Mouse (Mus musculus): ENCODE data around the gene Gm16442. TPM values are rescaled to one million over a fixed set of nuclear protein-coding genes. Genes with fewer than 3 reads are reported as not detected.
"Not testable (repeated sequence)": the region's sequence is repeated elsewhere in the genome, so short reads cannot be mapped to it uniquely, and the experiment has no call there.

Gm16442 gene
- not detected in 2 replicates for polyA plus RNA-seq (2012; ENCODE audit: insufficient read depth, low replicate concordance)

DNA sequence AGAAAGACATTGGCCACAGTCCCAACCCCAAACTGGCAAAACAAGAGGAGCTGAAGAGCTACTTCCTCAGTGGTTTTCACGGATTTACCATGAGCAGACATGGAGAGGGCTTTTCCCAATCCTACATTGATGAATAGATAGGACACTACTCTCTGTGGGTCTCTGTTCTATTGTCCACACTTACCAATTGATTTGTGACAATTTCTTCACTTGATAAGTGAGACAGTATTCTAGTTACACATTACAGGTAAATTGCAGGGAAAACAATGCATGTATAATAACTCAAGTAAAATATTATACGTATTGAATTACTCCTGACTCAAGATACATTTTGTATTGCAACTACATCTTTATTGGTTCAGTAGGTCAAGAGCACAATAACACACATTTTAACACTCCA, at the start of gene Gm16442:
TSS of gene Gm16442 (minus strand) at position 101 of the 400 bp plus-strand sequence.
- H3K36me3 ChIP-seq (replicated peaks; ENCODE audit: low read length); H3K9me3 ChIP-seq; H3K27me3 ChIP-seq (replicated peaks); H3K4me1 ChIP-seq; H3K4me3 ChIP-seq (replicated peaks): not testable (repeated sequence)

- not testable (repeated sequence) for H3K4me3 ChIP-seq (replicated peaks); H3K4me1 ChIP-seq; H3K36me3 ChIP-seq (replicated peaks; ENCODE audit: low read length); H3K9me3 ChIP-seq; H3K27me3 ChIP-seq (replicated peaks)
Observed at GRCm38 (mm10) chr7:20168277-20168676, 45.9 kb upstream of the Gm16442 start, which contains the start of gene Vmn1r94. Gene Vmn1r94 (minus strand): TSS chr7:20168377.

DNA sequence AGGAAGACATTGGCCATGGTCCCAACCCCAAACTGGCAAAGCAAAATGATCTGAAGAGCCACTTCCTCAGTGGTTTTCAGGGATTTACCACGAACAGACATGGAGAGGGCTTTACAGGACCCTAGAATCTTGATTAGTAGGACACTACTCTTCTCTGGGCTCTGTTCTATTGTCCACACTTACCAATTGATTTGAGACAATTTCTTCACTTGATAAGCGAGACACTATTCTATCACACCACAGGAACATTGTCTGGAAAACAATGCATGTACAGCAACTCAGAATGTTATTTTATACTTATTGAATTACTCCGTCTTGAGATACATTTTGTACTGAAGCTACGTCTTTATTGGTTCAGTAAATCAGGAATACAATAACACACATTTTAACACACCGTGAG, 16.6 kb upstream of the Gm16442 start, which contains the start of gene Vmn1r93:
TSS of gene Vmn1r93 (minus strand) at position 101 of the 400 bp plus-strand sequence.
- not testable (repeated sequence) for H3K36me3 ChIP-seq (replicated peaks; ENCODE audit: low read length); H3K9me3 ChIP-seq; H3K27me3 ChIP-seq (replicated peaks); H3K4me1 ChIP-seq; H3K4me3 ChIP-seq (replicated peaks)

GRCm38 (mm10) chr7:20099380-20099779, 23.0 kb downstream of the Gm16442 start, which contains the start of gene Vmn1r91:
Gene Vmn1r91 (plus strand): TSS chr7:20099680.
- H3K4me1 ChIP-seq; H3K27me3 ChIP-seq (replicated peaks); H3K4me3 ChIP-seq (replicated peaks); H3K36me3 ChIP-seq (replicated peaks; ENCODE audit: low read length); H3K9me3 ChIP-seq: not testable (repeated sequence)

GRCm38 (mm10) chr7:20078118-20078517, 44.3 kb downstream of the Gm16442 start:
- not testable (repeated sequence) for H3K27me3 ChIP-seq (replicated peaks); H3K4me1 ChIP-seq; H3K36me3 ChIP-seq (replicated peaks; ENCODE audit: low read length); H3K9me3 ChIP-seq; H3K4me3 ChIP-seq (replicated peaks)

Other genes starting within 250 kb of the Gm16442 start
- gene Ceacam19, start 234.6 kb downstream of the Gm16442 start, polyA plus RNA-seq (2012; ENCODE audit: insufficient read depth, low replicate concordance), result not detected in 2 replicates
- 0.34 TPM in 1 of 2 replicates, not detected in the other for gene Pvr, start 201.4 kb downstream of the Gm16442 start, polyA plus RNA-seq (2012; ENCODE audit: insufficient read depth, low replicate concordance)
- gene Igsf23, start 171.8 kb downstream of the Gm16442 start, polyA plus RNA-seq (2012; ENCODE audit: insufficient read depth, low replicate concordance), result not detected in 2 replicates
- not detected in 2 replicates for gene Ceacam20, start 157.2 kb downstream of the Gm16442 start, polyA plus RNA-seq (2012; ENCODE audit: insufficient read depth, low replicate concordance)
- gene Nlrp9b, start 131.1 kb downstream of the Gm16442 start, polyA plus RNA-seq (2012; ENCODE audit: insufficient read depth, low replicate concordance), result not detected in 2 replicates
- gene Vmn1r91, start 22.9 kb downstream of the Gm16442 start, polyA plus RNA-seq (2012; ENCODE audit: insufficient read depth, low replicate concordance), result not detected in 2 replicates
- not detected in 2 replicates for gene Vmn1r93, start 16.5 kb upstream of the Gm16442 start, polyA plus RNA-seq (2012; ENCODE audit: insufficient read depth, low replicate concordance)
- not detected in 2 replicates for gene Vmn1r94, start 45.8 kb upstream of the Gm16442 start, polyA plus RNA-seq (2012; ENCODE audit: insufficient read depth, low replicate concordance)
- not detected in 2 replicates for gene Vmn1r95, start 71.1 kb upstream of the Gm16442 start, polyA plus RNA-seq (2012; ENCODE audit: insufficient read depth, low replicate concordance)
- gene Gm6164, start 83.0 kb upstream of the Gm16442 start, polyA plus RNA-seq (2012; ENCODE audit: insufficient read depth, low replicate concordance), result not detected in 2 replicates
- gene Gm4498, start 111.2 kb upstream of the Gm16442 start, polyA plus RNA-seq (2012; ENCODE audit: insufficient read depth, low replicate concordance), result not detected in 2 replicates
- gene Gm5890, start 140.3 kb upstream of the Gm16442 start, polyA plus RNA-seq (2012; ENCODE audit: insufficient read depth, low replicate concordance), result not detected in 2 replicates
- not detected in 2 replicates for gene Gm4133, start 211.5 kb upstream of the Gm16442 start, polyA plus RNA-seq (2012; ENCODE audit: insufficient read depth, low replicate concordance)